Mouse (Mus musculus) MEL (cell line): ENCODE data around the gene Ccdc33. TPM values are rescaled to one million over a fixed set of nuclear protein-coding genes. Genes with fewer than 3 reads are reported as not detected.

Source experiments
- DNase-seq: peaks from one replicate; pipeline ENCODE4 v3.0.0; 2011; ENCODE audit warnings: low read depth, low spot score
- H3K27ac ChIP-seq: 2 replicates; pipeline ENCODE4 v1.5.1; 2012; ENCODE audit warnings: low read depth, mild to moderate bottlenecking, control low read depth, low read length, moderate library complexity; ENCODE audit not compliant: control insufficient read depth
- H3K27me3 ChIP-seq, 2 experiments: fragments of 150-350 bp in 1 of 2; sonication (generic) in 1 of 2; 2 replicates each; pipeline ENCODE4 v1.6.1; 2012; ENCODE audit warnings: low read length in 2 of 2, mild to moderate bottlenecking in 2 of 2, improper control_type of control experiment in 1 of 2, moderate library complexity in 1 of 2; ENCODE audit not compliant: insufficient read depth in 2 of 2, control insufficient read depth in 1 of 2
- H3K36me3 ChIP-seq, 2 experiments: 2 replicates each; pipeline ENCODE4 v1.6.1; 2012 to 2014; ENCODE audit warnings: low read length in 2 of 2, improper control_type of control experiment in 1 of 2, inconsistent platforms in 1 of 2, mild to moderate bottlenecking in 1 of 2; ENCODE audit not compliant: insufficient read depth in 2 of 2, control insufficient read depth in 1 of 2
- H3K4me1 ChIP-seq, 2 experiments: fragments of 150-350 bp in 1 of 2; sonication (generic) in 1 of 2; 2 replicates each; pipeline ENCODE4 v1.6.1; 2012; ENCODE audit warnings: low read length in 2 of 2, improper control_type of control experiment in 1 of 2, mild to moderate bottlenecking in 1 of 2; ENCODE audit not compliant: insufficient read depth in 2 of 2, control insufficient read depth in 1 of 2
- H3K4me3 ChIP-seq, 2 experiments: fragments of 150-350 bp in 1 of 2; sonication (generic) in 1 of 2; 2 replicates each; pipeline ENCODE4 v1.5.1; 2012; ENCODE audit warnings: low read depth in 2 of 2, low read length in 2 of 2, mild to moderate bottlenecking in 2 of 2, moderate library complexity in 2 of 2, control low read depth in 1 of 2, improper control_type of control experiment in 1 of 2; ENCODE audit not compliant: control insufficient read depth in 1 of 2, insufficient read depth in 1 of 2
- H3K79me2 ChIP-seq: 2 replicates; pipeline ENCODE4 v1.6.1; 2012; ENCODE audit warnings: mild to moderate bottlenecking, low read length, moderate library complexity; ENCODE audit not compliant: control insufficient read depth, poor library complexity, insufficient read depth
- H3K9ac ChIP-seq: 2 replicates; pipeline ENCODE4 v1.6.1; 2012; ENCODE audit warnings: low read depth, mild to moderate bottlenecking, control low read depth, low read length, moderate library complexity; ENCODE audit not compliant: control insufficient read depth, poor library complexity, severe bottlenecking
- H3K9me3 ChIP-seq: fragments of 150-350 bp; sonication (generic); replicated peaks from 2 replicates; pipeline ENCODE4 v1.6.1; 2012; ENCODE audit warnings: mild to moderate bottlenecking, low read length, improper control_type of control experiment, moderate library complexity; ENCODE audit not compliant: insufficient read depth
- CHD1 ChIP-seq: IDR thresholded peaks from 2 replicates; pipeline ENCODE4 v1.6.1; 2012; ENCODE audit warnings: low read depth, mild to moderate bottlenecking, inconsistent platforms, low read length, improper control_type of control experiment
- CHD2 ChIP-seq: IDR thresholded peaks from 2 replicates; pipeline ENCODE4 v1.6.1; 2011; ENCODE audit warnings: low read length, improper control_type of control experiment
- CTCF ChIP-seq, 3 experiments: IDR thresholded peaks in 2 of 3; conservative IDR thresholded peaks in 1 of 3; 2 replicates each; pipeline ENCODE4 v1.5.1; 2011 to 2012; ENCODE audit warnings: low read length in 3 of 3, low read depth in 2 of 3, mild to moderate bottlenecking in 2 of 3, improper control_type of control experiment in 1 of 3, inconsistent platforms in 1 of 3, mixed read lengths in 1 of 3, moderate library complexity in 1 of 3; ENCODE audit not compliant: control insufficient read depth in 1 of 3, insufficient read depth in 1 of 3, poor library complexity in 1 of 3, severe bottlenecking in 1 of 3
- EP300 ChIP-seq, 2 experiments: IDR thresholded peaks; 2 replicates each; pipeline ENCODE4 v1.6.1; 2011; ENCODE audit warnings: improper control_type of control experiment in 2 of 2, low read length in 2 of 2, low read depth in 1 of 2, mild to moderate bottlenecking in 1 of 2
- ETS1 ChIP-seq: IDR thresholded peaks from 2 replicates; pipeline ENCODE4 v1.6.1; 2012; ENCODE audit warnings: low read depth, mild to moderate bottlenecking, inconsistent platforms, low read length, improper control_type of control experiment, moderate library complexity
- GABPA ChIP-seq: IDR thresholded peaks from 2 replicates; pipeline ENCODE4 v1.6.1; 2012; ENCODE audit warnings: low read depth, mild to moderate bottlenecking, inconsistent platforms, low read length, improper control_type of control experiment, moderate library complexity
- JUND ChIP-seq: IDR thresholded peaks from 2 replicates; pipeline ENCODE4 v1.6.1; 2011; ENCODE audit warnings: low read depth, mild to moderate bottlenecking, improper control_type of control experiment, low read length
- KAT2A ChIP-seq: conservative IDR thresholded peaks from 2 replicates; pipeline ENCODE4 v1.6.1; 2012; ENCODE audit warnings: low read depth, low read length, improper control_type of control experiment, inconsistent platforms
- MAX ChIP-seq: IDR thresholded peaks from 2 replicates; pipeline ENCODE4 v1.6.1; 2011; ENCODE audit warnings: low read length, improper control_type of control experiment
- MAZ ChIP-seq: IDR thresholded peaks from 2 replicates; pipeline ENCODE4 v1.6.1; 2012; ENCODE audit warnings: low read depth, mild to moderate bottlenecking, inconsistent platforms, low read length, improper control_type of control experiment
- MXI1 ChIP-seq: IDR thresholded peaks from 2 replicates; pipeline ENCODE4 v1.6.1; 2011; ENCODE audit warnings: mild to moderate bottlenecking, low read depth, low read length, improper control_type of control experiment
- MYB ChIP-seq: IDR thresholded peaks from 2 replicates; pipeline ENCODE4 v1.6.1; 2011; ENCODE audit warnings: mild to moderate bottlenecking, low read depth, low read length, improper control_type of control experiment
- NRF1 ChIP-seq: IDR thresholded peaks from 2 replicates; pipeline ENCODE4 v1.6.1; 2014; ENCODE audit warnings: low read depth, mild to moderate bottlenecking, inconsistent platforms, low read length, improper control_type of control experiment, moderate library complexity; ENCODE audit not compliant: poor library complexity, insufficient read depth, severe bottlenecking
- POLR2A ChIP-seq, 2 experiments: IDR thresholded peaks; 2 replicates each; pipeline ENCODE4 v1.6.1; 2011 to 2012; ENCODE audit warnings: low read length in 2 of 2, mild to moderate bottlenecking in 2 of 2, control low read depth in 1 of 2, improper control_type of control experiment in 1 of 2, low read depth in 1 of 2, moderate library complexity in 1 of 2; ENCODE audit not compliant: control insufficient read depth in 1 of 2, insufficient read depth in 1 of 2, poor library complexity in 1 of 2
- POLR2AphosphoS5 ChIP-seq: IDR thresholded peaks from 2 replicates; pipeline ENCODE4 v1.6.1; 2012; ENCODE audit warnings: low read depth, borderline replicate concordance, mild to moderate bottlenecking, inconsistent platforms, low read length, moderate library complexity, mixed read lengths
- RAD21 ChIP-seq: IDR thresholded peaks from 2 replicates; pipeline ENCODE4 v1.6.1; 2011; ENCODE audit warnings: mild to moderate bottlenecking, low read depth, low read length, improper control_type of control experiment
- RCOR1 ChIP-seq: IDR thresholded peaks from 2 replicates; pipeline ENCODE4 v1.6.1; 2012; ENCODE audit warnings: low read depth, mild to moderate bottlenecking, inconsistent platforms, low read length, improper control_type of control experiment
- SIN3A ChIP-seq: IDR thresholded peaks from 2 replicates; pipeline ENCODE4 v1.6.1; 2012; ENCODE audit warnings: low read length, improper control_type of control experiment, inconsistent platforms
- SMC3 ChIP-seq: IDR thresholded peaks from 2 replicates; pipeline ENCODE4 v1.6.1; 2011; ENCODE audit warnings: low read depth, low read length, improper control_type of control experiment
- TCF12 ChIP-seq: IDR thresholded peaks from 2 replicates; pipeline ENCODE4 v1.6.1; 2014; ENCODE audit warnings: low read depth, mild to moderate bottlenecking, inconsistent platforms, low read length, improper control_type of control experiment, moderate library complexity
- UBTF ChIP-seq: IDR thresholded peaks from 2 replicates; pipeline ENCODE4 v1.6.1; 2012; ENCODE audit warnings: low read depth, mild to moderate bottlenecking, inconsistent platforms, low read length, improper control_type of control experiment, moderate library complexity, borderline replicate concordance; ENCODE audit not compliant: insufficient read depth
- USF1 ChIP-seq: IDR thresholded peaks from 2 replicates; pipeline ENCODE4 v1.6.1; 2014; ENCODE audit warnings: low read depth, mild to moderate bottlenecking, inconsistent platforms, low read length, improper control_type of control experiment, moderate library complexity
- ZMIZ1 ChIP-seq: IDR thresholded peaks from 2 replicates; pipeline ENCODE4 v1.6.1; 2012; ENCODE audit warnings: low read depth, mild to moderate bottlenecking, inconsistent platforms, low read length, improper control_type of control experiment, moderate library complexity
- polyA plus RNA-seq, 2 experiments: library from polyadenylated mRNA; stranded (reverse) in 1 of 2; unstranded in 1 of 2; fragments of >175 nt in 1 of 2; fragments of >200 nt in 1 of 2; gene quantifications; 2 replicates each; pipeline versions ENCODE4 v1.2.1 to v1.2.4; 2012; ENCODE audit warnings: low replicate concordance in 2 of 2, low read depth in 1 of 2; ENCODE audit not compliant: insufficient read length in 2 of 2, insufficient read depth in 1 of 2, missing spikeins in 1 of 2
- total RNA-seq: library from RNA; depleted of rRNA; stranded (reverse); fragments of 300-350 nt; gene quantifications from 2 replicates; pipeline ENCODE4 v1.2.3, GENCODE M21; 2012

The Ccdc33 gene
- total and polyA plus RNA-seq, 3 experiments: not detected

DNA sequence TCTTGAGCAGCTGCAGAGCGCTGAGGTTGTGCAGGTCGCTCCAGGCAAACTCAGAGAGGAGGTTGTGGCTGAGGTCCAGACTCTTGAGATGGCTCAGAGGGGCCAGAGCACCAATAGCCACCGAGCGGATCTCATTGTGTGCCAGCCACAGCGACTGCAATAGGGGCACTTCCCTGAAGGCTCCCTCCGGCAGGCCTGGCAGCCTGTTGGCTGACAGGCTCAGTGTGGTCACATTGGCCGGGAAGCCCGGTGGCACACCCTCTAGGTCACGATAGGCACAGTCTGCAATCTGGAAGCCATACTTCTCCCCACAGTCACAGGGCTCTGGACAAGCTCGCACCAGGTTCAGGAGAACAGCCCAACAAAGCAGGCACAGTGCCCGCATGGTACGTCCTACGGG, 39.2 kb upstream of the Ccdc33 start:
- Histone ChIP-seq H3K9me3 (no peaks in the 10 kb centered on the region), H3K36me3 (no peaks in the 10 kb centered on the region), H3K27ac (no peak overlapping the region), H3K4me1 (no peaks in the 10 kb centered on the region), H3K79me2 (no peaks in the 10 kb centered on the region), H3K9ac (no peak overlapping the region), H3K4me3 (no peak overlapping the region), H3K27me3 (peaks cover 0 to 15% of the 10 kb centered on the region in 2 experiments; a peak in 2 of 4 replicates)
- TF ChIP-seq NRF1 (no peak), CHD1 (no peak), MAZ (no peak), SIN3A (no peak), POLR2AphosphoS5 (no peak), SMC3 (no peak), CTCF (IDR thresholded peaks at IDR 0.05 in 2 of 3, conservative IDR thresholded peaks at IDR 0.05 in 1 of 3; ENCODE audit: control insufficient read depth in 1 of 3, insufficient read depth in 1 of 3, low read depth in 2 of 3, low read length in 3 of 3, poor library complexity in 1 of 3, severe bottlenecking in 1 of 3) (no peak)
- DNase-seq: no peak

DNA sequence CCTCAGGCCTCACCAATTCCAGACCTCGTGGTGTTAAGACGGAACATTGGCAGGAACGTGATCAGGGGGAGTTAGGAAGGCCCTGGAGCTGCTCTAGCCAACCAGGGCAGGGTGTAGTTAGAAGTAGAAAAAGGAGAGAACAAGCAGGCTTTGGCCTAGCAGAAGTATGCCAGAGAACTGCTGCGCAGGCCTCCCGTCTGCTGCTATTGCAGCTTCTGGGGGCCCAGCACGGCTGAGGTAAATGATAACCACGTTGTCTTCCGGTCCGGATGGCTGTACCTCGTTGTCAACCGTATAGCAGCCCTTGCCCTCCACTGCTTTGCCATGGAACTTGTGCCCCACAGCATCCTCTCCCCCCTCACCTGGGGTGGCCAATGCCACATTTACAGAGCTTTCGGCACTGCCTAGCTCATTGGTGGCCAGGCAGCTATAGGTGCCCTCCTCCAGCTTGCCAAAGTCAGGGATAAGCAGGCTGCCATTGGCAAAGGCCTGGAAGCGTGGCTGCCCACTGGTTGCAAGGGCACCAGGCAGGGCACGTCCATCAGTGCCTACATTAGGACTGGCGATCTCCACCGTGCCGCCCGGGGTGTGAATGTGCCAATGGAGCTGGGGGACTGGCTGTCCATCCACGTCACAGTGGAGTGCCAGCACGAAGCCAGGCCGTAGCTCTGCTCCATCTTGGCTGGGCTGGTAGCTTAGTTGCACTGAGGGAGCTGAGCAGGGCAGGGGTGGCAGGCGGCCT, 38.4 kb upstream of the Ccdc33 start:
- Histone ChIP-seq H3K27me3 (peaks cover 0 to 20% of the 10 kb centered on the region in 2 experiments; a peak in 2 of 4 replicates), H3K27ac (no peak overlapping the region), H3K79me2 (no peaks in the 10 kb centered on the region), H3K9me3 (no peaks in the 10 kb centered on the region), H3K4me3 (no peak overlapping the region), H3K4me1 (no peaks in the 10 kb centered on the region), H3K9ac (no peak overlapping the region)
- no peak for DNase-seq
- TF ChIP-seq ETS1: no peak
- TF ChIP-seq, all 39 proteins: peak for 0
- H3K36me3 ChIP-seq: no peaks in the 10 kb centered on the region

DNA sequence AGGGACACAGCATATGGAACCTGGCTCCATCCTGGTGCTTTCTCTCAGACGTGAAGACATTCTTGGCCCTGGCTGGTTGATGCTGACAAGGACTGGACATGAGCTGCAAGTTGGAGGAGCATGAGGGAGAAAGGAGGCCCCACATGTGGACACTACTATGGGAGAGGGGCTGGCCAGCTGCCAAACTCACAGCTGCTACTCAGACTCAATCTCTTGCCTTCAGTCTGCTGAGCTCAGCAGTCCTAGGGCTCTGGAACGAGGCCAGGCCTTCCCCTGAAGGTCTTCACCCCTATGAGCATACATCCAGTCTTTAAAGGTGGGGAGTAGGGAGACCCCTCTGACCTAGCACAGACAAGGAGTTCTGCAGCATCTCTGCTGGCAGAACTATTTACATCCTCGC, 36.7 kb upstream of the Ccdc33 start:
- H3K36me3 ChIP-seq: no peaks in the 10 kb centered on the region
- no peak for TF ChIP-seq SMC3
- TF ChIP-seq POLR2AphosphoS5: no peak
- no peak for TF ChIP-seq TCF12
- TF ChIP-seq CHD2: no peak
- no peak for TF ChIP-seq NRF1
- no peak for TF ChIP-seq USF1
- TF ChIP-seq MAX: no peak
- no peak for TF ChIP-seq RAD21
- no peak for TF ChIP-seq KAT2A
- no peak for TF ChIP-seq MYB
- TF ChIP-seq ZMIZ1: no peak
- no peak for TF ChIP-seq UBTF
- no peak for TF ChIP-seq MXI1
- no peak for TF ChIP-seq RCOR1
- TF ChIP-seq GABPA: no peak
- TF ChIP-seq POLR2A (IDR thresholded peaks at IDR 0.05; ENCODE audit: control insufficient read depth in 1 of 2, insufficient read depth in 1 of 2, low read depth in 1 of 2, low read length in 2 of 2, poor library complexity in 1 of 2): no peak
- no peak for TF ChIP-seq EP300 (IDR thresholded peaks at IDR 0.05; ENCODE audit: low read depth in 1 of 2, low read length in 2 of 2)
- no peak for TF ChIP-seq CTCF (IDR thresholded peaks at IDR 0.05 in 2 of 3, conservative IDR thresholded peaks at IDR 0.05 in 1 of 3; ENCODE audit: control insufficient read depth in 1 of 3, insufficient read depth in 1 of 3, low read depth in 2 of 3, low read length in 3 of 3, poor library complexity in 1 of 3, severe bottlenecking in 1 of 3)
- TF ChIP-seq JUND: no peak
- TF ChIP-seq, all 39 proteins: peak for 0
- H3K79me2 ChIP-seq: no peaks in the 10 kb centered on the region
- DNase-seq: no peak
- no peak overlapping the region for H3K27ac ChIP-seq
- peaks cover 0 to 28% of the 10 kb centered on the region in 2 experiments; a peak in 3 of 4 replicates for H3K27me3 ChIP-seq
- H3K9ac ChIP-seq: no peak overlapping the region
- H3K4me3 ChIP-seq: no peak overlapping the region
- no peaks in the 10 kb centered on the region for H3K9me3 ChIP-seq
- H3K4me1 ChIP-seq: no peaks in the 10 kb centered on the region
